Mouse (Mus musculus) G1E (cell line): Measurements from ENCODE around the gene Insc.

Experiments used
- CTCF ChIP-seq: IDR thresholded peaks from 2 replicates; pipeline ENCODE4 v1.5.1; 2012; ENCODE audit warnings: low read depth, low read length, inconsistent platforms, mixed read lengths
- GATA1 ChIP-seq: IDR thresholded peaks from 2 replicates; pipeline ENCODE4 v1.6.1; 2012; ENCODE audit warnings: borderline replicate concordance, low read length, inconsistent platforms, mixed read lengths
- TAL1 ChIP-seq: conservative IDR thresholded peaks from 2 replicates; pipeline ENCODE4 v1.6.1; 2012; ENCODE audit warnings: low read depth, low read length, inconsistent platforms, mixed read lengths

DNA sequence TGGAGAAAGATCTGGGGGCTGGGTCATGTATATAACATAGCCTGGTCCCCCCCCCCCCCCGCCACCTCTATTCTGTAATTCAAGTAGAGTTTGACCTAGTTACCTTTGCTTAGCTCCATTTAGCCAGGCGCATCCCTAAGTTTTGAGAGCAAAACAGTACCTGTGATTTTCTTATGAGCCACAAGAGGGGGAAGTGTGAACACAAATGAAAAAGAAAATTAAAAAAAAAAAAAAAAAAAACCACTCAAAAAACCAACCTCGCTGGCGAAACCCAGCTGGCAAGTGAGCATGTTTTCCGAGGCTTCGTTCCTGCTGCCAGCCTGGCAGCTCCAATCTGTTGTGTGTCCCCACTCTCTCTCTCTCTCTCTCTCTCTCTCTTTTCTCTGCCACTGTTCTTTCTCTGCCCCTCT, 130.5 kb downstream of the Insc start:
- no peak for TF ChIP-seq TAL1
- TF ChIP-seq CTCF = no peak
- no peak for TF ChIP-seq GATA1
